Mouse (Mus musculus) liver, adult 2 months (tissue): ENCODE measurements around the gene Ankrd65. TPM values are rescaled to one million over a fixed set of nuclear protein-coding genes. Genes with fewer than 3 reads are reported as not detected.
A peak's percentile ranks its signal among the peaks of the same experiment; 100 is the strongest.

ENCODE experiments used
- DNase-seq: peaks from one replicate; pipeline ENCODE4 v3.0.0-alpha.2; 2011; ENCODE audit warnings: low read depth, low spot score; ENCODE audit errors: extremely low read depth
- H3K27ac ChIP-seq: fragments of 200-500 bp; replicated peaks from 2 replicates; pipeline ENCODE4 v1.5.1; 2012; ENCODE audit warnings: low read depth, mild to moderate bottlenecking, control low read depth, inconsistent platforms, low read length; ENCODE audit not compliant: insufficient read depth
- H3K27me3 ChIP-seq: fragments of 200-500 bp; 2 replicates; pipeline ENCODE4 v1.6.1; 2012; ENCODE audit warnings: mild to moderate bottlenecking, moderate library complexity, low read length, inconsistent platforms; ENCODE audit not compliant: control insufficient read depth, insufficient read depth
- H3K36me3 ChIP-seq: fragments of 200-500 bp; 2 replicates; pipeline ENCODE4 v1.6.1; 2012; ENCODE audit warnings: low read length, inconsistent platforms; ENCODE audit not compliant: control insufficient read depth, insufficient read depth
- H3K4me1 ChIP-seq: fragments of 200-500 bp; 2 replicates; pipeline ENCODE4 v1.6.1; 2011; ENCODE audit warnings: low read length; ENCODE audit not compliant: control insufficient read depth, insufficient read depth
- H3K4me3 ChIP-seq: fragments of 200-500 bp; 2 replicates; pipeline ENCODE4 v1.5.1; 2011; ENCODE audit warnings: low read depth, mild to moderate bottlenecking, control low read depth, low read length, moderate library complexity; ENCODE audit not compliant: insufficient read depth
- H3K79me2 ChIP-seq: fragments of 200-500 bp; 2 replicates; pipeline ENCODE4 v1.6.1; 2012; ENCODE audit warnings: inconsistent platforms, mild to moderate bottlenecking, low read length, moderate library complexity; ENCODE audit not compliant: control insufficient read depth, insufficient read depth
- H3K9ac ChIP-seq: fragments of 200-500 bp; 2 replicates; pipeline ENCODE4 v1.6.1; 2012; ENCODE audit warnings: low read depth, mild to moderate bottlenecking, control low read depth, inconsistent platforms, low read length
- CTCF ChIP-seq: fragments of 200-500 bp; IDR thresholded peaks from 2 replicates; pipeline ENCODE4 v1.5.1; 2011; ENCODE audit warnings: low read depth, low read length, control low read depth
- POLR2A ChIP-seq: fragments of 200-500 bp; IDR thresholded peaks from 2 replicates; pipeline ENCODE4 v1.6.1; 2011; ENCODE audit warnings: low read length, control low read depth; ENCODE audit not compliant: insufficient read depth; ENCODE audit errors: extremely low read depth
- WGBS: fragments of 180-500 bp; shearing (Covaris S2); methylation state at CpG from one replicate; pipeline ENCODE4 v1.1.7; 2018; 5-methylcytosine and 5-hydroxymethylcytosine counted together
- polyA plus RNA-seq: library from polyadenylated mRNA; depleted of rRNA; stranded (reverse); fragments of >200 nt; gene quantifications from 2 replicates; pipeline ENCODE4 v1.2.3, GENCODE M21; 2012
- total RNA-seq: library from RNA; depleted of rRNA; stranded (reverse); fragments of >200 nt; gene quantifications from 2 replicates; pipeline ENCODE4 v1.2.3, GENCODE M21; 2014

Gene Ankrd65
- total and polyA plus RNA-seq, 2 experiments = not detected

DNA sequence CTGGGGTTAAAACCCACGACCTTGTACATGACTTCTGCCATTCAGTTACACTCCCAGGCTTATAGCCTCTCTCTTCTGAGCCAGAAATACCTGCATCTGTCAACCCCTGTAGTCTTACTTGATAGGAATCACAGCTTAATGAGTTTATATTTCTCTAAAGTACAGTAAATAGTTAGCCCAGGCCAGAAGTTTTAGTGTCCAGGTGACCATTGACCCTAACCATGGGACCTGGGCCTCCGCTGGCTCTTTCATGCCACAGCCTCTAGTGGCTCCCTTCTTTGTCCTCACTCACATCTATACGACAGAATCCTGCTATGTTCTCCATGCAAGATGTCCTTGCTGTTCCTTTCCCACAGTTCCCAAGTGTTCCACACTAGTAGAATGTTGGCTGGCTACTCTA, 17.6 kb downstream of the Ankrd65 start:
- peaks cover 22% of the 10 kb centered on the region for H3K79me2 ChIP-seq
- no peak for TF ChIP-seq POLR2A
- no peak for TF ChIP-seq CTCF
- no peak overlapping the region for H3K27ac ChIP-seq
- peak; percentile 62 for DNase-seq
- H3K4me3 ChIP-seq = no peak overlapping the region
- no peak overlapping the region for H3K9ac ChIP-seq
- peaks cover 15% of the 10 kb centered on the region for H3K4me1 ChIP-seq
- H3K36me3 ChIP-seq = peaks cover 38% of the 10 kb centered on the region
- H3K27me3 ChIP-seq = no peaks in the 10 kb centered on the region
- 45% methylated on average over 3 of the region's 3 CpGs for WGBS

DNA sequence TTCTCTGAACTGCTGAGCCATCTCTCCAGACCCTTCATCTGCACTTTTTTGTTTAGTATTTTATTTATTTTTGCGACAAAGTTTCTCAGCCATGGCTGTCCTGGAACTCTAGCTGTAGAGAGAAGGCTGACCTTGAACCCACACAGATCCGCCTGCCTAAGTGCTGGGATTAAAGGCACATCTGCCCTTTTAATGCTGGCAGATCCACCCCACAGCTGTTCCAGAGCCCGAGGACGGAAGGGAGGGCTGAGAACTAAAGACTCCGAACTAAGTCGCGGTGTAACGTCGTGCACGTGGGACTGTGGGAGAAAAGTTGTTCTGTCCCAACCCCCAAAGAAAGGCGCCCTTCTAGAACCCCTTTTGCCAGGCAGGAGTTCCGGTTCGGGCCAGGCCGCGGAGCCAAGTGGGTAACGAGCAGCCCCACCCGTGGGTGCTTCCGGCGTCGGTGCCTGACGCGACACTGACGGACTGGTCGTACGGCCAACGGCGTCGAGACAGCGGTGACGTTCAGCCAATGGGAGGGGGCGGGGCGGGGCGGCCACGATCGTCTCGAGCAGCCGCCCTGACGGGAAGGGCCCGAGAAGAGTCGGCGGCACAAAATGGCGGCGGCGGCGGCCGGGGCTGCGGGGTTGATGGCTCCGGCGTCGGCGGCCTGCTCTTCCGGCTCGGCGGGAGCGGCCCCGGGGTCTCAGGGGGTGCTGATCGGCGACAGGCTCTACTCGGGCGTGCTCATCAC, 21.9 kb downstream of the Ankrd65 start, which contains the start of gene Ccnl2:
Gene Ccnl2, plus strand, starts transcription at position 561 of the 736 bp plus-strand sequence.
- H3K27me3 ChIP-seq = no peaks in the 10 kb centered on the region
- H3K4me3 ChIP-seq = peak within 1 kb of the TSS; percentile 84
- peaks cover 14% of the 10 kb centered on the region; the same call in 1 of the 2 replicates for H3K4me1 ChIP-seq
- H3K79me2 ChIP-seq = peaks cover 18% of the 10 kb centered on the region; the same call in 1 of the 2 replicates
- TF ChIP-seq CTCF = no peak
- peak; percentile 67; the same call in 1 of the 2 replicates for TF ChIP-seq POLR2A
- H3K27ac ChIP-seq = peak within 1 kb of the TSS; percentile 84
- peaks cover 58% of the 10 kb centered on the region for H3K36me3 ChIP-seq
- DNase-seq = peak; percentile 89
- under 1% methylated on average over 60 of the region's 60 CpGs for WGBS
- peak within 1 kb of the TSS; percentile 96 for H3K9ac ChIP-seq

DNA sequence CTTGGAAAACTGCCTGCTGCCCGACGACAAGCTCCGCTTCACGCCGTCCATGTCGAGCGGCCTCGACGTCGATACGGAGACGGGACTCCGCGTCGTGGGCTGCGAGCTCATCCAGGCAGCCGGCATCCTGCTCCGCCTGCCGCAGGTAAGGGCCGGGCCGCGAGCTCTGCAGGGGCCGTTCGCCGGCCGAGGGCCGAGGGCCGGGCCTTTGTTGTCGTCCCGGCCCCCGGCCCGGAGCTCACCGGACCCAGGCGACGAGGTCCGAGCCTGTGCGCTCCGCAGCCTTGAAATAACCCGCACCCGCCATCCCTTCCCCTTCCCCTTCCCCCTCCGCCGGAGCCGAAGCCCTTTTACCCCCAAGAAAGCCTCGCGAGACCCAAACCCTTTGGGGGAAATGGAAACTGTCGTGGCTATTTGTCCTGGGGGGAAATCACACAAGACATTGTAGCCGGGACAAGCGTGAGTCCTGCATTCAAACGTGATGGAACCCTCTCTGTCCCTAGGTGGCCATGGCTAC, 22.5 kb downstream of the Ankrd65 start:
- under 1% methylated on average over 49 of the region's 49 CpGs for WGBS

DNA sequence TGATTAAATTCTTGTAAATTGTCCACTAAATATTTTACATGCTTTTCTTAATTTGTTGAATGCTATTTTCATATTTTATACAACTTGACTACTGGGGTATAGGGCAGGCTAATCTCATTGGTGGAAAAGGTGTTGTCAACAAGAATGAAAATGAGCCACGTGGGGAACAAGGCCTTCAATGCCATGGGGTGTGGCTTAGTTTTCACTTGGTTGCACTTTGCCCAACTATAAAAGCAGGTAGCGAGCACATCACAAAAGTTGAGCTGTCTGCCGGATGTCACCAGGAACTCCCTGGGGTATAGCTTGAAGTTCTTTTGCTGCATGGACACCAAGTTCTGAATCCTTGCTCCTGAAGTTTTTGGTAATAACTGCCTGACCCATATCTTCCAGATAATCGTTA, 27.3 kb downstream of the Ankrd65 start:
- 55% methylated on average over 4 of the region's 4 CpGs for WGBS

More for the DNA sequence above, 22.5 kb downstream of the Ankrd65 start:
- H3K36me3 ChIP-seq = peaks cover 59% of the 10 kb centered on the region
- H3K4me1 ChIP-seq = peaks cover 14% of the 10 kb centered on the region; the same call in 1 of the 2 replicates
- TF ChIP-seq CTCF = no peak
- peak overlapping the region; percentile 84 for H3K27ac ChIP-seq
- H3K79me2 ChIP-seq = peaks cover 18% of the 10 kb centered on the region; the same call in 1 of the 2 replicates
- peak overlapping the region; percentile 84 for H3K4me3 ChIP-seq
- H3K9ac ChIP-seq = peak overlapping the region; percentile 96
- DNase-seq = no peak
- H3K27me3 ChIP-seq = no peaks in the 10 kb centered on the region

DNA sequence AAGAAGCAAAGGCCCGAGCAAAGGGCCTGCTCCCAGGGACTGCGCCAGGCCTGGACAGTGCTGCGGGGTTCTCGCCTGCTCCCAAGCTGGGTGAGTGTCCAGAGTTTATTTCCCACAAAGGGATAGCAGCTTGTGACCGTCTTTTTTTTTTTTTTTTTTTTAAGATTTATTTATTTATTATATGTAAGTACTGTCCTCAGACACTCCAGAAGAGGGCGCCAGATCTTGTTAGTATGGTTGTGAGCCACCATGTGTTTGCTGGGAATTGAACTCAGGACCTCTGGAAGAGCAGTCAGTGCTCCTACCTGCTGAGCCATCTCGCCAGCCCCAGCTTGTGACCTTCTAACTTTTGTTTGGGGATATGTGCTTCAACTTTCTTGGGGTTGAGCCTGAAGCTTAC, 30.8 kb downstream of the Ankrd65 start:
- Histone ChIP-seq H3K9ac (no peak overlapping the region), H3K36me3 (peaks cover 87% of the 10 kb centered on the region), H3K4me3 (no peak overlapping the region), H3K79me2 (no peaks in the 10 kb centered on the region; the same call in 1 of the 2 replicates), H3K4me1 (no peaks in the 10 kb centered on the region), H3K27me3 (no peaks in the 10 kb centered on the region), H3K27ac (no peak overlapping the region)
- 74% methylated on average over 7 of the region's 7 CpGs for WGBS
- no peak for DNase-seq
- no peak for TF ChIP-seq POLR2A
- peak; percentile 13; the same call in 1 of the 2 replicates for TF ChIP-seq CTCF

More for the DNA sequence above, 27.3 kb downstream of the Ankrd65 start:
- Histone ChIP-seq H3K27me3 (no peaks in the 10 kb centered on the region), H3K79me2 (peaks cover 16% of the 10 kb centered on the region; the same call in 1 of the 2 replicates), H3K36me3 (peaks cover 76% of the 10 kb centered on the region), H3K4me3 (no peak overlapping the region), H3K9ac (no peak overlapping the region), H3K27ac (no peak overlapping the region), H3K4me1 (peaks cover 9% of the 10 kb centered on the region; the same call in 1 of the 2 replicates)
- no peak for DNase-seq
- TF ChIP-seq POLR2A (no peak), CTCF (no peak)
